In genomic region chr12:95267187-95267586, GRCm38 (mm10) we compare ENCODE assay signal across 26 mouse cellular contexts.
"Had no signal": no experiment of that assay in that cellular context is flagged by ENCODE, and none has a peak within 500 bp of the region (broad histone marks: within the 10 kb centered on the region; RNA-seq: fewer than 3 reads in every experiment).

No protein-coding gene starts in this region.

- DNase-seq: gastrocnemius, adult 2 months; gastrocnemius, postnatal 10 days; gastrocnemius, postnatal 25 days; heart, adult 18-20 months; heart, postnatal 10 days; heart, postnatal 4 days; kidney, adult 18-20 months; kidney, adult 8-10 months; kidney, postnatal 25 days; kidney, postnatal 4 days; liver; liver, embryonic 13.5 days had no signal

- H3K9ac ChIP-seq: heart, embryonic 12.5 days; hindbrain, embryonic 12.5 days; hindbrain, embryonic 14.5 days; intestine, embryonic 15.5 days; limb, embryonic 12.5 days; liver, embryonic 13.5 days had no signal

- H3K27me3 ChIP-seq: heart, embryonic 12.5 days; hindbrain, embryonic 12.5 days; intestine, embryonic 15.5 days; limb, embryonic 12.5 days; liver, embryonic 13.5 days had no signal

- H3K9me3 ChIP-seq: heart, embryonic 10.5 days; hindbrain, embryonic 10.5 days; intestine, embryonic 15.5 days; limb, embryonic 10.5 days; limb, embryonic 12.5 days; liver, embryonic 13.5 days had no signal

- H3K4me1 ChIP-seq: heart, embryonic 10.5 days; heart, embryonic 12.5 days; hindbrain, embryonic 10.5 days; hindbrain, embryonic 12.5 days; intestine, embryonic 15.5 days; limb, embryonic 10.5 days; limb, embryonic 12.5 days; liver, embryonic 13.5 days had no signal

- H3K36me3 ChIP-seq: heart, embryonic 10.5 days; heart, embryonic 12.5 days; hindbrain, embryonic 10.5 days; hindbrain, embryonic 12.5 days; intestine, embryonic 15.5 days; limb, embryonic 10.5 days; limb, embryonic 12.5 days; liver, embryonic 13.5 days had no signal

- H3K27ac ChIP-seq: gastrocnemius, adult 2 months; heart, embryonic 10.5 days; hindbrain, embryonic 10.5 days; hindbrain, embryonic 12.5 days; hindbrain, embryonic 14.5 days; intestine, embryonic 15.5 days; layer of hippocampus, adult 2 months; left cerebral cortex, adult 2 months; limb, embryonic 10.5 days; limb, embryonic 12.5 days; liver, embryonic 13.5 days had no signal

- ATAC-seq: hindbrain, embryonic 16.5 days; inflammation-experienced regulatory T-cells, adult 6 months; intestine, embryonic 15.5 days; intestine, postnatal 0 days had no signal

- H3K4me3 ChIP-seq: gastrocnemius, adult 2 months; heart, embryonic 10.5 days; heart, embryonic 12.5 days; hindbrain, embryonic 10.5 days; hindbrain, embryonic 12.5 days; intestine, embryonic 15.5 days; layer of hippocampus, adult 2 months; left cerebral cortex, adult 2 months; limb, embryonic 10.5 days; limb, embryonic 12.5 days; liver, embryonic 13.5 days had no signal

- H3K4me2 ChIP-seq: heart, embryonic 12.5 days; hindbrain, embryonic 12.5 days; hindbrain, embryonic 14.5 days; intestine, embryonic 15.5 days; limb, embryonic 12.5 days; liver, embryonic 11.5 days; liver, embryonic 13.5 days had no signal
